10 mouse cellular contexts compared by ENCODE assay signal in genomic region chr13:20134395-20135225, GRCm38 (mm10). TPM values are rescaled to one million over a fixed set of nuclear protein-coding genes. Genes with fewer than 3 reads are reported as not detected.
DNase-seq lines count a peak whose midpoint lies in the region; ATAC-seq and TF ChIP-seq lines count a peak whose summit lies in the region.
"Had no signal": no experiment of that assay in that cellular context is flagged by ENCODE, and none has a peak within 500 bp of the region (broad histone marks: within the 10 kb centered on the region; RNA-seq: fewer than 3 reads in every experiment).

No protein-coding gene starts in this region.

- no peaks in the 10 kb centered on the region for H3K36me3 ChIP-seq in kidney, embryonic 15.5 days
- peaks cover 0 to 14% of the 10 kb centered on the region in 2 experiments for H3K36me3 ChIP-seq in CH12.LX (replicated peaks in 1 of 2; ENCODE audit: control insufficient read depth in 1 of 2, insufficient read depth in 1 of 2, low read length in 1 of 2)
- H3K36me3 ChIP-seq in heart, embryonic 14.5 days (ENCODE audit: control insufficient read depth, insufficient read depth, low read length): no peaks in the 10 kb centered on the region

- TF ChIP-seq CTCF in CH12.LX (conservative IDR thresholded peaks at IDR 0.05 in 1 of 2, IDR thresholded peaks at IDR 0.05 in 1 of 2; ENCODE audit: low read depth in 2 of 2, low read length in 2 of 2): no peak

- H3K79me2 ChIP-seq in CH12.LX (replicated peaks; ENCODE audit: control insufficient read depth, extremely low read depth, insufficient read depth, poor library complexity, severe bottlenecking): no peaks in the 10 kb centered on the region; the same call in 1 of the 2 replicates

- DNase-seq in kidney, postnatal 25 days: no peak
- DNase-seq in CH12.LX (ENCODE audit: extremely low read depth): no peak
- DNase-seq in cerebellum, postnatal 14 days: no peak
- no peak for DNase-seq in gastrocnemius, postnatal 36 days
- no peak for DNase-seq in adrenal gland, adult (ENCODE audit: inconsistent age in 2 of 2, low spot score in 1 of 2)
- DNase-seq: kidney, adult 8-10 months had no signal

- H3K4me1 ChIP-seq in kidney, embryonic 15.5 days: peaks cover 45% of the 10 kb centered on the region
- peaks cover 29 to 90% of the 10 kb centered on the region in 2 experiments for H3K4me1 ChIP-seq in CH12.LX (ENCODE audit: control insufficient read depth in 1 of 2, insufficient read depth in 2 of 2)
- H3K4me1 ChIP-seq in heart, embryonic 14.5 days (ENCODE audit: control insufficient read depth in 2 of 2, insufficient read depth in 2 of 2, low read length in 2 of 2): peaks cover 7 to 14% of the 10 kb centered on the region in 2 experiments; a peak in 3 of 4 replicates

- in situ Hi-C loops in CH12.LX (cut with MboI; ENCODE audit: low pct_ligation_motif_present, low pct_unique_long_range_greater_than_20kb, low sequenced_read_pairs): no loop called here

- intact Hi-C loops in gastrocnemius, postnatal 36 days (cut with DNase I): no loop called here

- 76% methylated on average over 18 of the region's 18 CpGs for WGBS in kidney, embryonic 15.5 days
- 85% methylated on average over 18 of the region's 18 CpGs for WGBS in heart, embryonic 14.5 days

- dilution Hi-C loops in CH12.LX (cut with MboI; ENCODE audit: extremely low pct_ligation_motif_present, extremely low pct_unique_long_range_greater_than_20kb, low sequenced_read_pairs): no loop called here

- no peak for TF ChIP-seq POLR2A in CH12.LX (IDR thresholded peaks at IDR 0.05; ENCODE audit: low read depth, low read length)

- no peak for ATAC-seq in kidney, embryonic 15.5 days (replicated peaks; ENCODE audit: low FRiP score)
- no peak for ATAC-seq in heart, embryonic 14.5 days (ENCODE audit: insufficient number of reproducible peaks, insufficient read depth, low FRiP score, low read depth)
- peak; percentile 35 for ATAC-seq in megakaryocyte progenitor cell, adult 5-6 weeks (replicated peaks; ENCODE audit: poor library complexity)

- no peaks in the 10 kb centered on the region for H3K27me3 ChIP-seq in kidney, embryonic 15.5 days
- H3K27me3 ChIP-seq in CH12.LX (replicated peaks): no peaks in the 10 kb centered on the region
- no peaks in the 10 kb centered on the region for H3K27me3 ChIP-seq in heart, embryonic 14.5 days (ENCODE audit: control insufficient read depth, insufficient read depth, low read length)

- no peak overlapping the region for H3K4me3 ChIP-seq in kidney, embryonic 15.5 days (replicated peaks)
- H3K4me3 ChIP-seq in CH12.LX (replicated peaks in 1 of 3; ENCODE audit: low read depth in 2 of 3, low read length in 2 of 3, poor library complexity in 1 of 3): peak overlapping the region in 1 of 3 experiments; percentile 15
- no peak overlapping the region for H3K4me3 ChIP-seq in heart, embryonic 14.5 days (ENCODE audit: control insufficient read depth in 1 of 2, insufficient read depth in 1 of 2, low read depth in 1 of 2, low read length in 2 of 2)
- H3K4me3 ChIP-seq: forebrain, embryonic 13.5 days had no signal

- H3K9me3 ChIP-seq in kidney, embryonic 15.5 days (replicated peaks): no peaks in the 10 kb centered on the region
- peaks cover 5% of the 10 kb centered on the region for H3K9me3 ChIP-seq in CH12.LX (replicated peaks; ENCODE audit: low read length)
- no peaks in the 10 kb centered on the region for H3K9me3 ChIP-seq in heart, embryonic 14.5 days (ENCODE audit: control insufficient read depth, low read length)
- H3K9me3 ChIP-seq: forebrain, embryonic 13.5 days had no signal

- TF ChIP-seq RAD21 in CH12.LX (IDR thresholded peaks at IDR 0.05; ENCODE audit: low read depth, low read length): no peak

- no peak overlapping the region for H3K4me2 ChIP-seq in kidney, embryonic 15.5 days
- peak overlapping the region; percentile 16 for H3K4me2 ChIP-seq in CH12.LX (ENCODE audit: insufficient read depth, low read depth, poor library complexity, severe bottlenecking)
- H3K4me2 ChIP-seq in heart, embryonic 14.5 days (ENCODE audit: low read length): no peak overlapping the region
- H3K4me2 ChIP-seq: forebrain, embryonic 13.5 days had no signal

- H3K27ac ChIP-seq in kidney, embryonic 15.5 days: peak overlapping the region; percentile 82
- peak overlapping the region; percentile 83 for H3K27ac ChIP-seq in CH12.LX (ENCODE audit: insufficient read depth, low read depth)
- H3K27ac ChIP-seq in heart, embryonic 14.5 days (replicated peaks in 1 of 2; ENCODE audit: control insufficient read depth in 1 of 2, insufficient read depth in 1 of 2, low read depth in 2 of 2, low read length in 2 of 2): peak overlapping the region; percentile 7 to 48; a peak in 1 of 4 replicates
- H3K27ac ChIP-seq: forebrain, embryonic 13.5 days had no signal

- H3K9ac ChIP-seq in kidney, embryonic 15.5 days: no peak overlapping the region
- peak overlapping the region; percentile 44; the same call in 1 of the 2 replicates for H3K9ac ChIP-seq in CH12.LX (ENCODE audit: insufficient read depth, low read depth)
- no peak overlapping the region for H3K9ac ChIP-seq in heart, embryonic 14.5 days (ENCODE audit: low read length)
- H3K9ac ChIP-seq: forebrain, embryonic 13.5 days had no signal

- no peak for TF ChIP-seq EP300 in CH12.LX (IDR thresholded peaks at IDR 0.05; ENCODE audit: low read length)

TF ChIP-seq in CH12.LX, 34 proteins besides CTCF, POLR2A, EP300 and RAD21:
- TF ChIP-seq ZKSCAN1 (IDR thresholded peaks at IDR 0.05; ENCODE audit: borderline replicate concordance, low read depth, low read length) (no peak), HCFC1 (IDR thresholded peaks at IDR 0.05; ENCODE audit: low read depth, low read length) (no peak), ZNF384 (IDR thresholded peaks at IDR 0.05; ENCODE audit: low read depth, low read length) (peak; percentile 75), ETS1 (conservative IDR thresholded peaks at IDR 0.05; ENCODE audit: low read depth, low read length) (no peak), MAZ (IDR thresholded peaks at IDR 0.05; ENCODE audit: low read depth, low read length) (no peak), ELF1 (IDR thresholded peaks at IDR 0.05; ENCODE audit: low read depth, low read length) (no peak; the same call in 1 of the 2 replicates), ZMIZ1 (IDR thresholded peaks at IDR 0.05; ENCODE audit: low read depth, low read length) (no peak), KAT2A (IDR thresholded peaks at IDR 0.05; ENCODE audit: insufficient replicate concordance, low read length) (no peak), USF2 (conservative IDR thresholded peaks at IDR 0.05; ENCODE audit: low read depth, low read length) (no peak), GABPA (IDR thresholded peaks at IDR 0.05; ENCODE audit: insufficient replicate concordance, low read depth, low read length) (no peak), TCF12 (IDR thresholded peaks at IDR 0.05; ENCODE audit: low read depth, low read length) (no peak), IRF4 (IDR thresholded peaks at IDR 0.05; ENCODE audit: low read depth, low read length) (0 out of 2 replicates have a peak, but pooled peaks have one; percentile 2), MEF2A (IDR thresholded peaks at IDR 0.05; ENCODE audit: borderline replicate concordance, low read depth, low read length) (no peak; the same call in 1 of the 2 replicates), MAX (IDR thresholded peaks at IDR 0.05; ENCODE audit: low read length) (no peak)

RNA-seq across cellular contexts. Expression of gene Elmo1, which starts 44.2 kb away (rescaled TPM):
- polyA plus RNA-seq in kidney, embryonic 15.5 days (2015; fragmentation: Nextera tagmentation; extraction: Ambion mirVana): 16.1 and 16.9 TPM in 2 replicates
- total RNA-seq in CH12.LX (2012; rRNA removed): 32.2 and 35.8 TPM in 2 replicates
- total RNA-seq in CH12.LX (2014; rRNA removed): 22.2 and 23.1 TPM in 2 replicates
- polyA plus RNA-seq in CH12.LX (2012; ENCODE audit: insufficient read length, low read depth): 42.8 and 50.2 TPM in 2 replicates
- polyA plus RNA-seq in heart, embryonic 14.5 days (2014; fragmentation: Nextera tagmentation; extraction: Ambion mirVana): 10.4 and 12.7 TPM in 2 replicates
- total RNA-seq in megakaryocyte progenitor cell, adult 5-6 weeks (2015): 97.9 and 103 TPM in 2 replicates
- total RNA-seq in megakaryocyte progenitor cell, adult 5-6 weeks (2017): 42.0 and 61.9 TPM in 2 replicates
- total RNA-seq in gastrocnemius, postnatal 36 days (2021): 1 to 10 TPM; 4.3 to 5.2 TPM

Comparison
In these comparisons a context has a peak if more than half of its experiments do, and no peak if none do; other contexts are left out.
1. H3K27ac ChIP-seq: peak in every context shown above with its lines; median percentile 83 in CH12.LX; 82 in kidney, embryonic 15.5 days; 28 in heart, embryonic 14.5 days.